Mouse (Mus musculus) forebrain, embryonic 12.5 days (tissue): ENCODE measurements around the gene Psmb8. TPM values are rescaled to one million over a fixed set of nuclear protein-coding genes. Genes with fewer than 3 reads are reported as not detected.
"Not testable (repeated sequence)": the region's sequence is repeated elsewhere in the genome, so short reads cannot be mapped to it uniquely, and the experiment has no call there.

Experiments used
- ATAC-seq: fragments of 200-750 bp; cut with Nextera tagmentation; 2 replicates; pipeline ENCODE4 v1.8.0; 2017; ENCODE audit warnings: moderate TSS enrichment; ENCODE audit not compliant: low FRiP score
- H3K27ac ChIP-seq: fragments of 300-500 bp; sonication (generic); 2 replicates; pipeline ENCODE4 v1.5.1; 2016; ENCODE audit warnings: mild to moderate bottlenecking
- H3K27me3 ChIP-seq: fragments of 300-500 bp; sonication (generic); 2 replicates; pipeline ENCODE4 v1.6.1; 2016; ENCODE audit warnings: mild to moderate bottlenecking
- H3K36me3 ChIP-seq: fragments of 300-500 bp; sonication (generic); replicated peaks from 2 replicates; pipeline ENCODE4 v1.6.1; 2016; ENCODE audit warnings: mild to moderate bottlenecking
- H3K4me1 ChIP-seq: fragments of 300-500 bp; sonication (generic); 2 replicates; pipeline ENCODE4 v1.6.1; 2016
- H3K4me2 ChIP-seq: fragments of 300-500 bp; sonication (generic); 2 replicates; pipeline ENCODE4 v1.6.1; 2016; ENCODE audit warnings: mild to moderate bottlenecking, moderate library complexity
- H3K4me3 ChIP-seq: fragments of 300-500 bp; sonication (generic); replicated peaks from 2 replicates; pipeline ENCODE4 v1.5.1; 2016; ENCODE audit warnings: mild to moderate bottlenecking
- H3K9ac ChIP-seq: fragments of 300-500 bp; sonication (generic); 2 replicates; pipeline ENCODE4 v1.6.1; 2016; ENCODE audit warnings: mild to moderate bottlenecking
- H3K9me3 ChIP-seq: fragments of 300-500 bp; sonication (generic); 2 replicates; pipeline ENCODE4 v1.6.1; 2016
- WGBS: fragments of 180-500 bp; shearing (Covaris S2); methylation state at CpG from one replicate; pipeline ENCODE4 v1.1.7; 2016; 5-methylcytosine and 5-hydroxymethylcytosine counted together
- polyA plus RNA-seq: library from polyadenylated mRNA; unstranded; fragments of >200 nt; fragmentation: Nextera tagmentation; extraction: Ambion mirVana; gene quantifications from 2 replicates; pipeline ENCODE4 v1.2.1, GENCODE M21; 2016

The Psmb8 gene
- polyA plus RNA-seq, 1 experiment from 2014 or later, result 1.7 TPM

DNA sequence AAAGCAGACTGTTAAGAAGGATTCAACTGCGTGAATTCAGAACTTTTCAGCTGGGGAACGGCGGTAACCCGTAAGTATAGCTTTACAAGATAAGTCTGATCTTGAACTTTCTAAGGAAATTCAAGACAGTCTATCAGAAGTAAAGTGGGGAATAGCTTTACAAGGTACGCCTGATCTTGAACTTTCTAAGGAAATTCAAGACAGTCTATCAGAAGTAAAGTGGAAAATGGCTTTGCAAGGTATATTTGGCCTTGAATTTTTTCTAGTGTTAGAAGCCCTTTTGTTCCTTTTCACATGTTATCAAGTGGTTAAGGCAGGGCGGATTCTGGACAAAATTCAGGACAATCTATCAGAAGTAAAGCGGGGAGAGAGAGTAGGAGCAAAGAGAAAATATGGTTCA is 22.3 kb downstream of the Psmb8 start:
- WGBS, result 95% methylated on average over 4 of the region's 7 CpGs

DNA sequence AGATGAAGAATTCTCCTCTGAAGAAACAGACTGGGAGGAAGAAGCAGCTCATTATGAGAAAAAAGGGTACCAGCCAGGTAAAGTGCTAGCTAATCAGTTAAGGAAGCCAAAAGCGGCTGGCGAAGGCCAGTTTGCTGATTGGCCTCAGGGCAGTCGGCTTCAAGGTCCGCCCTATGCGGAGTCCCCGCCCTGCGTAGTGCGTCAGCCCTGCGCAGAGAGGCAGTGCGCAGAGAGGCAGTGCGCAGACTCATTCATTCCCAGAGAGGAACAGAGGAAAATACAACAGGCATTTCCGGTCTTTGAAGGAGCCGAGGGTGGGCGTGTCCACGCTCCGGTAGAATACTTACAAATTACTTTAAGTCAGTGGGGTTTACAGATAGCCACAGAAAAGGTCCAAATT is 22.9 kb downstream of the Psmb8 start:
- not testable (repeated sequence) for H3K27me3 ChIP-seq, H3K9me3 ChIP-seq, H3K27ac ChIP-seq, H3K9ac ChIP-seq, H3K4me1 ChIP-seq, H3K4me3 ChIP-seq, ATAC-seq, H3K36me3 ChIP-seq, H3K4me2 ChIP-seq
- 95% methylated on average over 7 of the region's 16 CpGs for WGBS

More for the DNA sequence above, 22.3 kb downstream of the Psmb8 start:
- not testable (repeated sequence) for H3K9me3 ChIP-seq, H3K4me2 ChIP-seq, ATAC-seq, H3K4me3 ChIP-seq, H3K4me1 ChIP-seq, H3K27ac ChIP-seq, H3K36me3 ChIP-seq, H3K9ac ChIP-seq
- H3K27me3 ChIP-seq, result peaks cover 11% of the 10 kb centered on the region

DNA sequence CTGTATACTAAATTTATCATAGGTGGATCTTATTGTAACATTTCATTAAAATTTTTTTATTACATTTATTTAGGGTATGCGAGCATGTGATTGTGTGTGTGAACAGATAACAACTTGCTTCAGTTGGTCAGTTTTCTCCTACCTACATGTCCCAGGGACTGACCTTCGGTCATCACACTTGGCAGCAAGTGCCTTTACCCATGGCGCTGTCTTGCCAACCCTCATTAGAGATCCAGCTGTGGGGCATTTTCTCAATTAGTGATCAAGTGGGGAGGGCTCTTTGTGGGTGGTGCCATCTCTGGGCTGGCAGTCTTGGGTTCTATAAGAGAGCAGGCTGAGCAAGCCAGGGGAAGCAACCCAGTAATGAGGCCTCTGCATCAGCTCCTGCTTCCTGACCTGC is 27.3 kb downstream of the Psmb8 start:
- H3K4me2 ChIP-seq, result no peak overlapping the region
- no peaks in the 10 kb centered on the region for H3K4me1 ChIP-seq
- H3K9me3 ChIP-seq, result peaks cover 5% of the 10 kb centered on the region; the same call in 1 of the 2 replicates
- H3K27me3 ChIP-seq, result no peaks in the 10 kb centered on the region
- no peaks in the 10 kb centered on the region for H3K36me3 ChIP-seq
- no peak overlapping the region for H3K27ac ChIP-seq
- no peak overlapping the region for H3K9ac ChIP-seq
- WGBS, result 91% methylated on average over 3 of the region's 3 CpGs
- no peak overlapping the region for H3K4me3 ChIP-seq
- no peak for ATAC-seq

DNA sequence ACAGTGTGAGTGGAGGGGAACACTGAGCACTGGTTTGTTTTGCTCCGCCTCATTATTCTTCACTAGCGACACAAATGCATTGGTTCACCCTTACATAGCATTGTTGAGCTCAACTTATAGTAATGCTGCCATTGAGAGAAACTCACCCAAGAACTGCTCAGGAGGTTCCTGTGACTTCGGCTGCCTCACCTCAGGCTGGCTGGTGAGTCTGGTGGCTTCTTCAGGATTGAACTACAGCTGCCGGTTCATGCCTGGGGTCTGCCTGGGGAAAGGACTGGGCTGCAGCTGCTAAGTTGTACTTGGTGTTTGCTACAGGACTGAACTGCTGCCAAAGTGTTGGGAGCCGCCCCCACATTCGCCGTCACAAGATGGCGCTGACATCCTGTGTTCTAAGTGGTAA is 27.9 kb downstream of the Psmb8 start:
- Histone ChIP-seq H3K27ac (no peak overlapping the region), H3K27me3 (no peaks in the 10 kb centered on the region), H3K9ac (no peak overlapping the region), H3K36me3 (no peaks in the 10 kb centered on the region), H3K4me2 (no peak overlapping the region), H3K4me1 (no peaks in the 10 kb centered on the region), H3K9me3 (peaks cover 5% of the 10 kb centered on the region; the same call in 1 of the 2 replicates), H3K4me3 (no peak overlapping the region)
- ATAC-seq, result no peak
- WGBS, result 97% methylated on average over 8 of the region's 8 CpGs

DNA sequence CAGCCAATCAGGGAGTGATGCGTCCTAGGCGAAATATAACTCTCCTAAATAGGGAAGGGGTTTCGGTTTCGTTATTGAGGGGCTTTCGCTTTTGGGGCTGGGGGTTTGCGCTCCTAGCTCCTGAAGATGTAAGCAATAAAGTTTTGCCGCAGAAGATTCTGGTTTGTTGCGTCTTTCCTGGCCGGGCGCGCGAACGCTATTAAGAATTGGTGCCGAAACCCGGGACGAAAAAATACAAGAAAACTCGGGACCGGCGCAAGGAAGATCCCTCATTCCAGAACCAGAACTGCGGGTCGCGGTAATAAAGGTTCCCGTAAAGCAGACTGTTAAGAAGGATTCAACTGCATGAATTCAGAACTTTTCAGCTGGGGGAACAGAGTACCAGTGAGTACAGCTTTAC is 28.4 kb downstream of the Psmb8 start:
- H3K27ac ChIP-seq, H3K4me3 ChIP-seq, H3K4me2 ChIP-seq, H3K9ac ChIP-seq, H3K4me1 ChIP-seq, H3K9me3 ChIP-seq, H3K36me3 ChIP-seq, ATAC-seq, H3K27me3 ChIP-seq: not testable (repeated sequence)
- 97% methylated on average over 16 of the region's 23 CpGs for whole genome bisulfite sequencing

DNA sequence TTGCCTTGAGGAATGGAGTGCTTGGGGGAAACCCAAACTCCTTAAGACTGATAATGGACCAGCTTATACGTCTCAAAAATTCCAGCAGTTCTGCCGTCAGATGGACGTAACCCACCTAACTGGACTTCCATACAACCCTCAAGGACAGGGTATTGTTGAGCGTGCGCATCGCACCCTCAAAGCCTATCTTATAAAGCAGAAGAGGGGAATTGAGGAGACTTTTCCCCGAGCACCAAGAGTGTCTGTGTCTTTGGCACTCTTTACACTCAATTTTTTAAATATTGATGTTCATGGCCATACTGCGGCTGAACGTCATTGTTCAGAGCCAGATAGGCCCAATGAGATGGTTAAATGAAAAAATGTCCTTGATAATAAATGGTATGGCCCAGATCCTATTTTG is 33.5 kb downstream of the Psmb8 start:
- not testable (repeated sequence) for H3K36me3 ChIP-seq, H3K27me3 ChIP-seq, H3K9ac ChIP-seq, H3K4me2 ChIP-seq, H3K27ac ChIP-seq, ATAC-seq, H3K4me1 ChIP-seq, H3K9me3 ChIP-seq, H3K4me3 ChIP-seq
- WGBS, result 94% methylated on average over 9 of the region's 9 CpGs

DNA sequence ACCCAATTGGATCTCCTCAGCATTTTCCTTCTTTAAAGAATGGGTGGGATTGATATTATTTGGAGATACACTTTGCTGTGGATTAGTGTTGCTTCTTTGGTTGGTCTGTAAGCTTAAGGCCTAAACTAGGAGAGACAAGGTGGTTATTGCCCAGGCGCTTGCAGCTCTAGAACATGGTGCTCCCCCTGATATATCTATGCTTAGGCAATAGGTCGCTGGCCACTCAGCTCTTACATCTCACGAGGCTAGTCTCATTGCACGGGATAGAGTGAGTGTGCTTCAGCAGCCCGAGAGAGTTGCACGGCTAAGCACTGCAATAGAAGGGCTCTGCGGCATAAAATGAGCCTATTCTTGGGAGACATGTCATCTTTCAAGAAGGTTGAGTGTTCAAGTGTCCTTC is 34.5 kb downstream of the Psmb8 start:
- H3K4me1 ChIP-seq, ATAC-seq, H3K27ac ChIP-seq, H3K27me3 ChIP-seq, H3K4me2 ChIP-seq, H3K4me3 ChIP-seq, H3K9ac ChIP-seq, H3K9me3 ChIP-seq, H3K36me3 ChIP-seq: not testable (repeated sequence)
- 84% methylated on average over 5 of the region's 7 CpGs for WGBS

DNA sequence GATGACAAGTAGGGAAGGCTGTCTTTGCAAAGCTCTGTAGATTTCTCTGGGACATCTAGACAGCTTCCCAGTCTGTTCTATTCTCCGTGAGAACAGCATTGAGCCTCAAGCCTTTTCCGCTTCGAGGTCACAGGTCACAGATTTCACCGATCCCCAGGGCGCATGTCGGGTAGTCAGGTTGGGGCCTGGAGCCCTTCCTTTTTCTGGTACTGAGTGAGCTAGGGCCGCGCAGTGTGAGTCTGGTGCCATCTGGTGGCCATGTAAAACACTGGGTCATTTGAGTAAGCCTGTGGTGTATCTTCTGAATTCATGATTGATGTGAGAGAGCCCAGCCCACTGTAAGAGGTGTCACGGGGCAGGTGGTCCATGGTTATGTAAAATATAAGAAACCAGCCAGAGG is 37.4 kb downstream of the Psmb8 start:
- H3K27me3 ChIP-seq, result no peaks in the 10 kb centered on the region

DNA sequence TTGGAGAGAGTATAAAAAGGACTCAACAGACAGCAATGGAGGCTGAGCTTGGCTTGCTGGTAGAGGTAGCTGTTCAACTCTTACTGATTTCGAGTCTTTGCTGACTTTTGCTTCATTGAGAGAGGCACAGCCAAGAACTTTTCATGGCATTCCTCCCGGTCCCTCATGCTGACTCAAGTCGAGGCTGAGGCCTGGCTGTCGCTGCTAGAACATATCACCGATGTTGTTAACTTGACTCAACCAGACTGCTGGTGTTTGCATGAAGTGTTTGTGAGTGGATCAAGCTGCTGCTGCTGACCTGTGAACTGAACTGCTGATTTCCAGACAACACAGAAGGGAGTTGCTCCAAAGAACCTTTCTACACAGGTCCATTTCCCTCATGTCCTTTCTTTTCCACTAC is 39.2 kb downstream of the Psmb8 start:
- 77% methylated on average over 5 of the region's 5 CpGs for WGBS
- Histone ChIP-seq H3K27ac (no peak overlapping the region), H3K4me3 (no peak overlapping the region), H3K36me3 (no peaks in the 10 kb centered on the region), H3K9ac (no peak overlapping the region), H3K27me3 (no peaks in the 10 kb centered on the region), H3K4me2 (no peak overlapping the region), H3K9me3 (no peaks in the 10 kb centered on the region), H3K4me1 (no peaks in the 10 kb centered on the region)
- ATAC-seq, result no peak

More for the DNA sequence above, 37.4 kb downstream of the Psmb8 start:
- Histone ChIP-seq H3K27ac (no peak overlapping the region), H3K4me2 (no peak overlapping the region), H3K9me3 (no peaks in the 10 kb centered on the region), H3K36me3 (no peaks in the 10 kb centered on the region), H3K4me3 (no peak overlapping the region), H3K9ac (no peak overlapping the region), H3K4me1 (no peaks in the 10 kb centered on the region)
- 53% methylated on average over 9 of the region's 9 CpGs for WGBS
- no peak for ATAC-seq

DNA sequence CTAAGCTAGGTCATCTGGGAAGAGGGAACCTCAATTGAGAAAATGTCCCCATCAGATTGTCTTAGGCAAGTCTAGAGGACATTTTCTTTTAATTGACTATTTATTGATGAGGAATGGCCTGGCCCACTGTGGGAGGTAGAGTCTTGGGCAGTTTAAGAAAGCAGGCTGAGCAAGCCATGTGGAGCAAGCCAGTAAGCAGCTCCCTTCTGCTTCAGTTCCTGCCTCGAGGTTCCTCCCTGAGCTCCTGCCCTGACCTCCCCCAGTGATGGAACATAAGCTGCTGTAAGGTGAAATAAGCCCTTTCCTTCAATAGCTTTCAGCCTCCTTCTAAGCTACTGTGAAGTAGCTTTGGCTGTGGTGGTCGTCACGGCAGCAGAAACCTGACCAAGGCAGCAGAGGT is 40.2 kb downstream of the Psmb8 start:
- Histone ChIP-seq H3K4me2 (no peak overlapping the region), H3K4me3 (no peak overlapping the region), H3K9me3 (no peaks in the 10 kb centered on the region), H3K36me3 (no peaks in the 10 kb centered on the region), H3K27ac (no peak overlapping the region), H3K9ac (no peak overlapping the region), H3K27me3 (no peaks in the 10 kb centered on the region), H3K4me1 (no peaks in the 10 kb centered on the region)
- WGBS, result 82% methylated on average over 3 of the region's 3 CpGs
- ATAC-seq, result no peak

DNA sequence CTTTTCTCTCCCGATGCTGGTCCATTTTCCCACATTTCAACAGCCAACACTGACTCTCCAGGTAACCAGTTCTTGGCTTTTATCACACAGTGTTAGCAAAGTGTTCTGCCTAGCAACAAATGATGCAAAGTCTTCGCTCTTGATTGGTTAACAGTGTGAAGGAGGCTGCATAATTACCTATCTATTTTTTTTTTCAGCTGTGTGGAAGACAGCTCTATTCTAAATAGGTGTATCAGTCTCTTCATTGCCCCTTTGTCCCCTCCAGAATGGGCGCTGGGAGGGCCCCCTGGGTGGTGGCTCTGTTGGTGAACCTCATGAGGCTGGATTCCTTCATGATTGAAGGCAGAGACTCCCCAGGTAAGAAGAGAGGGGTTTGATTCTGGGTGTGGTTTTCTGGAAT is 41.2 kb downstream of the Psmb8 start, which contains the start of gene H2-Ob:
TSS of gene H2-Ob (plus strand) at position 198 of the 400 bp plus-strand sequence.
- Histone ChIP-seq H3K4me1 (no peaks in the 10 kb centered on the region), H3K4me3 (no peak within 1 kb of the TSS), H3K4me2 (no peak within 1 kb of the TSS), H3K27me3 (0 out of 2 replicates have a peak, but pooled peaks cover under 1% of the 10 kb centered on the region), H3K9me3 (no peaks in the 10 kb centered on the region), H3K27ac (no peak within 1 kb of the TSS), H3K9ac (no peak within 1 kb of the TSS), H3K36me3 (no peaks in the 10 kb centered on the region)
- 62% methylated on average over 3 of the region's 3 CpGs for WGBS
- ATAC-seq, result no peak

DNA sequence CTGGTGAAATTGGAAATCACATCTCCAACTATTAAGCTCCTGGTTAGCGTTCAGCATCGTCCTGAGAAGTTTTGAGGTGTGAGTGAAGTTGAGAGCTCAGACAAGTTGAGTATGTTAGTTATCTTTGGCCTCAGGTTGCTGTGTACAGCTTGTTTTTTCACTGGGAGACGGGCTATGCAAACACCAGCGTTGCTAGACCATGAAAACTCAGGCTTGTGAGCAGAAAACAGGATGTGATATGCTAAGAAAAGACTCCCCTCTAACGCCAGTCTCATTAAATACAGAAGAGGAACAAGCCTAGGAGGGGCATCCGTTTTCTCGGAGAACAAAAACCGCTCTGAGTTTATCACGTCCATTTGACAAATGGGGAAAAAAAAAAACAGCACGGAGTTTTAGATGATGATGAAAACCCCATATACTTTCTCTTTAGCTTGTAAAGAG is 42.1 kb downstream of the Psmb8 start:
- no peak for ATAC-seq
- no peak overlapping the region for H3K27ac ChIP-seq

DNA sequence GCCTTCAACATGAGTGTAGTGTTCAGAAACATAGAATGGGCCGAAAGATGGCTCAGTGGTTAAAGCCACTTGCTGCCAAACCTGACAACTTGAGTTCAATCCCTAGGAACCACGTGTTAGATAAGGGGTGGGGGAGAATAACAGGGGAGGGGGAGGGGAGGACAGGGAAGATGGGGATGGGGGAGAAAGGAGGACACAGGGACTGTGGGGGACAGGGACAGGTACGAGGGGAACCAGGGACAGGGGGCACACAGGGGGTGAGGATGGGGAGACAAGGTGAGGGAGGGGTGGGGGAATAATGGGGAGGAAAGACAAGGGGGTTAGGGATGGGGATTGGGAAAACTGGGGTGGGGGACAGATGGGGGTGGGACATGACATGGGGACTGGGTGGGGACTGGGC is 42.8 kb downstream of the Psmb8 start:
- ATAC-seq, result no peak
- 0 out of 2 replicates have a peak, but pooled peaks cover 6% of the 10 kb centered on the region for H3K27me3 ChIP-seq
- H3K4me3 ChIP-seq, result no peak overlapping the region
- H3K4me2 ChIP-seq, result no peak overlapping the region
- H3K4me1 ChIP-seq, result no peaks in the 10 kb centered on the region
- H3K36me3 ChIP-seq, result no peaks in the 10 kb centered on the region
- 72% methylated on average over 3 of the region's 3 CpGs for whole genome bisulfite sequencing
- no peaks in the 10 kb centered on the region for H3K9me3 ChIP-seq
- no peak overlapping the region for H3K9ac ChIP-seq
- no peak overlapping the region for H3K27ac ChIP-seq

More for the DNA sequence above, 42.1 kb downstream of the Psmb8 start:
- no peaks in the 10 kb centered on the region for H3K9me3 ChIP-seq
- 0 out of 2 replicates have a peak, but pooled peaks cover 6% of the 10 kb centered on the region for H3K27me3 ChIP-seq
- no peak overlapping the region for H3K4me3 ChIP-seq
- no peaks in the 10 kb centered on the region for H3K36me3 ChIP-seq
- 79% methylated on average over 10 of the region's 10 CpGs for WGBS
- H3K4me2 ChIP-seq, result no peak overlapping the region
- H3K9ac ChIP-seq, result no peak overlapping the region
- H3K4me1 ChIP-seq, result no peaks in the 10 kb centered on the region
